Mouse (Mus musculus) urinary bladder, postnatal 14 days (tissue): ENCODE measurements around the gene Ric1.
"Not testable (repeated sequence)": the region's sequence is repeated elsewhere in the genome, so short reads cannot be mapped to it uniquely, and the experiment has no call there.

Experiments
- DNase-seq: peaks from one replicate; pipeline ENCODE4 v3.0.0; 2021; ENCODE audit warnings: low spot score

Gene Ric1

DNA sequence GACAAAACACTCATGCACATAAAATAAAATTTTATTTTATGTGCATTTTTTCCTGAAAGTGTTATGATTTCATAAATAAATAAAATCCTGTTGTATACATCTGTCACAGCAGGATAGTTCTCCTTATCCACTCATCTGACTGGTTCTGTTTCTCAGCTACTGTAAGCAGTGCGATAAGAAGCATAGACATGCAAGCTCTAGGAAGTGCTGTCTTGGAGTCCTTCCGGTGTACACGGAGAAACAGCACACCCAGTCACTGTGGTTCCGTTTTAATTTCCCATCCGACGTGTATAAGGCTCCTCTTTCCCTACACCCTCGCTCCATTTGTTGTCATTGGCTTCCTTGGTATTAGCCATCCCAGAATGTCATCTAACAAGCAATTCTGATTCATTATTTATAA, 24.2 kb upstream of the Ric1 start:
- no peak for DNase-seq

DNA sequence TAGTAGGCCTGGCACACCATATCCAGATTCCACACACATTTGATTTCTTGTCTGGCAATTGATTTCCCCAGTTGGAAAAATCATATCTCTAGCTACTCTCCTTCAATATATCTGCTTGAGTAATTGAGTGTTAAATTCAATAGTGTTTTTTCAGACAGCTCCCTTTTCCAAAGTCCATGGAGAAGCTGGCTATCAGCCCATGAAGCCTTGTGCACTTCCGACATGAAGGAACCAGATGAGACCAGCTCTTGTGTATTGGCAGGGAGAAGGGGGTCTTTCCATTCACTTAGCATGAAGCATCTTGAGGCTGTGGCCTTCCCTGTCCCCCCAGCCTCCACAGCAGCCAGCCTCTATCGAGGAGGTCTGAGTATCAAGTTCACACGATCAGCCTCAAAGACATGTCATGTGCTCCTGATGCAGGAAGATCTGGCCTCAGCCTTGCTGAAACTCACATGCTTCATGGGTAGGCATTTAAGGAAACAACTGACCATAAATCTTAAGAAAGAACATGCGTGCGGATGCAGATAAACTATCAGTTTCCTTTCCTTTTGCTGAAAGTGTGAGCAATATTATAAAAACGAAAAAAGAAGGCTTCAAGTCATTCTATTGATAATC, 23.1 kb upstream of the Ric1 start:
- no peak for DNase-seq

DNA sequence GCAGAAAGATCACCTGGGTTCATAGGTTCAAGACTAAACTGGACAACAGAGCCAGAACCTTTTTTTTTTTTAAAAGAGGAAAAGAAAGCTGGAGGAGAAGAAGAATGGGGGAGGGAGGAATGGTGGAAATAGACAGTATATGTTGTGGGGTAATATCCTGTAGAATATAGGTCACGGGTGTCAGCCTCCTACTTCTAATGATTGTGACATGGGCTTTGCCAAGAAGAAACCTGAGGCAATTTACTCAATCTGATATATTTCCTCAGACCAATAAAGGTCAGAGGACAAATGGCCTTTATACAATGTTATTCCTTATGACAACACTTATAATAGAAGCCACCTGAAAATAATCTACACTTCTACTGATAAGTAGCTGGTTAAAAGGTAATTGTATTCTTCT, 21.7 kb upstream of the Ric1 start:
- DNase-seq, result no peak

DNA sequence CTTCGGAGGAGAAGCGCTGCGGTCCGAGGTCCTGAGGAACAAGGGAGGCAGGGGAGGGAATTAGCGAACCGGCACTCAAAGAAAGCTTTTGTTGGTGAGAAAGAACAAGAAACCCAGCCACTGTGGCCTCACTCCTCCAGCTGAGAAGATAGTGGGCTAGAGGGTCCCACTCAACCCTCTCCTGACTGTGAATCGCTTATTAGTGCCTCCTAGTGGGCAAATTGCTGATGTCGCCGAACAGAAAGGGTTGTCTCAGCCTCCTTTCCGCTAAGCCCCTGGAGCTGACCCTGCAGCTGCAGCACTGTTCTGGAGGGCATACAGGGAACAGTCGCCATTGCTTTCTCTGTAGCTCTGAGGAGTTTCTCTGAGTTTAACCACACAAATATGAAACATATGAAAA, 21.0 kb upstream of the Ric1 start:
- DNase-seq, result no peak

DNA sequence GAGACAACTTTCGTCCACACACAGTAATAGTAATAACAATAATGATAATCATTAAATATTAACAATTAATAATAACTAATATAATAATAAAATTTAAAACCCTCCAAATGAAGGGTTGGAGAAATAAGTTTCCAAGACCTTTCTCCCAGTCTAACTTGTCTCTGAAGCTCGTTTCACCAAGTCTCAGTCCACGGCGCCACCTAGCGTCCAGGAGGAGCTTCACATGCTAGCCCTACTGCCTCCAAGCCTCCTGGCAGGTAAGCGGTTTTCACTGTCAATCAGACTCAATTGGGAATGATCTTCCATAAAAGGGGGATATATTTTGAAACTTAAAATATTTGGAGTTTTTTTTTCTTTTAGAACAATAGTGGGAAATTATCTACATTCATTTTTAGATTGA, 20.6 kb upstream of the Ric1 start:
- peak; percentile 87 for DNase-seq

DNA sequence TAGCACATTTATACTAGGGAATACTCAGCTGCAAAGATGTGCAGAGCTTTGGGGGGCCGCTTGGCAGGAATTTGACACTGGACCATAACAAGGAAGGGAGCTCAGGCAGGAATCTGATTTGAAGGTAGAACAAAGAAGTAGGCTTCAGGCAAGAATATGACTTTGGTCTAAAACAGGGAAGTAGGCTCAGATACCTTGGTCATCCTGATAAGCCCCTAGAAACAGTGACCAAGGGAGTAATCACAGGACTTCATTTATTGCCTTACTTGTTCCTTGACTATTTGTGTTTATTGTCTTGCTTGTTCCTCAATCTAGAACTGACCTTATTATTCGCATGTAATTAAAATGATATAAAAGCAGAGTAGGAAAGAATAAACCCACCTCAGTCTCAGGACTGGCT, 18.0 kb upstream of the Ric1 start:
- no peak for DNase-seq

DNA sequence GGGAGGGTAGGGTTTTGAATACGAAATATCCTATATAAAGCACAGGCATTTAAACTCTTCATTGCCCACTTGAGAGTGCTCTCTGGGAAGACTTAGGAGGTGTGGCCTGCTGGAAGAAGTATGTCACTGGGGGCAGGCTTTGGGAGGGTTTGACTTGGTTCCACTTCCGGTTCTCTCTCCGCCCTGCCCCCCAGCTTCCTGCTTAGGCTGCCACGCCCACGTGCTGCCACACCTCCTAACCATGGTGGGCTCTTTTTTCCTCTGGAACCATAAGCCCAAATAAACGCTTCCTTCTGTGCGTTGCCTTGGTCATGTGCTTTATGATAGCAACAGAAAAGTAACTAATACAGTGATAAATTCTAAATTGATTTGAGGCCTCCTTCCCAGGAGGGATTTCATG, 16.5 kb upstream of the Ric1 start:
- DNase-seq, result no peak

DNA sequence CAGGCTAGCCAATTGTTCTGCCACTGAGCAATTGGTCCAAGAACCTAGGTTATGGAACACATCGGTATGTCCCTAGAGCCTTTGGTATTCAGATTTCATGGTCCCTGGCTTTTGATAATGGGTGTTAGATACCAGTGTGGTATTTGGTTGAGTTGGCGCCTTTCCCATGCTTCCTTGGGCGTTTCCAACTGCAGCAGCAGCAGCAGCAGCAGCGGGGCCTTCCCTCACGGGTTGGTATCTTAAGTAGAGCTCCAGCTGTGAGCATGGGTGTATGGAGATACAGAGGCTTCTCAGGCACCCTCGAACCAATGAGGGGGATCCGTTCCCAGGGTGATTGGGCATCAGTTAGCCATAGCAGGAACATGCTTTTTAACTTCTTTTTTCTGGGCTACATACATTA, 13.9 kb upstream of the Ric1 start:
- DNase-seq, result no peak

DNA sequence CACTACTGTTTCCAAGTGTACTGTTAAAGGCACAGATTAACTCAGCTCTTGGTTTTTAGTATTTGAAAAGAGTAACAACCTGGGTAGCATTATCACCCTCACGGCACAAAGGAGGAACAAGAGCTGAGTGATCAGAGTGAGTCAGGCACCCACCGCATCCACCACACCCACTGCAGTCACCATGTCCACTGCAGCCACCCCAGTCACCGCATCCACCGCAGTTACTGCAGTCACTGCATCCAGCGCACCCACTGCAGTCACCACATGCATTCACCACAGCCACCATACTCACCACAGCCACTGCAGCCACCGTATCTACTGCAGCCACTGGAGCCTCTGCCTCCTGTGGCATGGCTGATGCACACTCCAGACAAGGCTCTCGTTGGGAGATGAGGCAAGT, 12.2 kb upstream of the Ric1 start:
- DNase-seq, result no peak

DNA sequence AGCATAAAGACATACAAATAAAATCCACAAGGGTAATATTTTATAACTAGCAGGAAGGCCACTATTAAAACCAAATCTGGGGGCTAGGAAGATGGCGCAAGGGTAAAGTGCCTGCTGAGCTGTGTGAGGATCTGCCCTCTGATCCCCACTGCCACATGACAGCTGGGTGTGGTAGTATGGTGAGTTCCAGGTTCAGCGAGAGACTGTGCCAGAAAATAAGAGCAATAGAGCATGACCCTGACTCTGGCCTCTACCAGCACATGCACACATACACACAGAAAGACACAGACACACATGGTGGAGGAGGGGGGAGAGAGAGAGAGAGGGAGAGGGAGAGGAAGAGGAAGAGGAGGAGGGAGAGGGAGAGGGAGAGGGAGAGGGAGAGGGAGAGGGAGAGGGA, 10.3 kb upstream of the Ric1 start:
- no peak for DNase-seq

DNA sequence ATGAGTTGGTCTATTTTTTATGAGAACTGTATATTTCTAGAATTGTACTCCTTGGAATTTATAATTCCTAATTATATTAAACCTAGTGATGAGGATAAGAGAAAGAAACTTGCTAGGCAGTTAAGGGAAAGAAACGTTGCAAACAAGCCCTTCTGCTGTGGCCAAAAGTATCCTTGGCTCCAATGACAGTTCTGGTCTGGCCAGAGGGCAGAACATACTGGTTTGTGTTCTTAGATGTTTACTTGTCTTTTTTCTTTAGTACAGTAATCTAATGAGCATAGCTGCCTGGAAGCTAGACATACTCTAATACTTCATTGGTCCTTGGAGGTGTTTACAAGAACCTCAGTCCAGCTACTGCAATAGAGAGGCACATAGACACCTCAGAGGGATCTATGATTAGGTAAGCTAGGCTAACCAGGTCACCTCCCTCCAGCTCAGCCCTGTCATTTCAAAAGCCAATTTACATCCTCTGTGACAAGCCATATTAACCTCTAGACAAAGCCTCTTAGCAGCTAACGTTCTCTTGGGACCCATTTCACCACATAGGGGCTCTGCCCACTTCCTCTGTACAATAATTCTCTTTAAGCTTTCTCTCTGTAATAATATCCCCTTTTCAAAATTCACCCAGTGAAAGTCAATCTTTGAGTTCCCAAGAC, 8.8 kb upstream of the Ric1 start:
- no peak for DNase-seq

DNA sequence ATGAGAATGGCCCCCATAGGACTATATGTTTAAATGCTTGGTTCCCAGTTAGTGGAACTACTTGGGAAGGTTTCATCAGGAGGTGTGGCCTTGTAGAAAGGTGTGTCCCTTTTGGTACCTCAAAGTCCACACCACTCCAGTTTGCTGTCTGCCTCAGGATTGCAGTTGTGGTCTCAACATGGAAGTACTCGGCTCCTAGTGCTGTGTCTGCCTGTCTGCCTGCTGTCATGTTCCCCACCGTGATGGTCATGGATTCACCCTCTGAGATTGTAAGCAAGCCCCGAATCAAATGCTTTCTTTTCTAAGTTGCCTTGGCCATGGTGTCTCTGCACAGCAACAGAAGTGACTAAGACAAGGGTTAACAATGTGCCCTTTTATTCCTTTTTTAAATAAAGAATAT, 8.0 kb upstream of the Ric1 start:
- DNase-seq, result no peak

DNA sequence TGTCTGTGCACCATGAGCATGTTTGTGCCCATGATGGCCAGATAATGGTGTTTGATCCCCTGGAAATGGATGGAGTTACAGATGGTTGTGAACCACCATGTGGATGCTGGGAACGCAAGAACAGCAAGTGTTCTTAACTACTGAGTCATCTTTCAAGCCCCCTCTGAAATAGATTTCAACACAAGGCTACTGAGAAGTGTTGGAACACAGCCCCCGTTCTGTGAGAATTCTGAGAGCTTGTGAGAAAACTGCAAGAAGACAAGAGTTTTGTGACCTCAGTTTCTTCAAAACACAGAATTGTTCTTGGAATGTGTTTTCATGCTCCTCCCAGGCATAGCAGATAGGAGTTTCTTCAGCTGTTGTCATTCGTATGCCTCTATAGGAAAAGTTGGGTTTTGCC, 6.7 kb upstream of the Ric1 start:
- DNase-seq, result no peak

DNA sequence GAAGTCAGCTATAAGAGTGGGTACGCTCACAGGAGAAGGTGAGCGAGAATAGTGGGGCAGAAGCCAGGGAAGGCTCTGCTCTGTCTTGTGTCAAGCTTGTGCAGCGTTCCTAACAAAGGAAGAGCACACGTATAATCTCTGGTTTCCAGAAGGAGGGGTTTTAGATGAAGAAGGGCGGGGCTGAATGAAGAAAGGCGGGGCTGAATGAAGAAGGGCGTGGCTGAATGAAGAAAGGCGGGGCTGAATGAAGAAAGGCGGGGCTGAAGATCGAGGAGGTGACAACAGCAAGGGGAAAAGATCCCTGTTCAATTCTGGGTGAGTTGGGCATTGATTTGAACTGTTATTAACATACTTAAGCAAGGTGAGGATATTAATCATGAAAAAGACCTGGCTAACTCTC, 6.1 kb upstream of the Ric1 start:
- no peak for DNase-seq

DNA sequence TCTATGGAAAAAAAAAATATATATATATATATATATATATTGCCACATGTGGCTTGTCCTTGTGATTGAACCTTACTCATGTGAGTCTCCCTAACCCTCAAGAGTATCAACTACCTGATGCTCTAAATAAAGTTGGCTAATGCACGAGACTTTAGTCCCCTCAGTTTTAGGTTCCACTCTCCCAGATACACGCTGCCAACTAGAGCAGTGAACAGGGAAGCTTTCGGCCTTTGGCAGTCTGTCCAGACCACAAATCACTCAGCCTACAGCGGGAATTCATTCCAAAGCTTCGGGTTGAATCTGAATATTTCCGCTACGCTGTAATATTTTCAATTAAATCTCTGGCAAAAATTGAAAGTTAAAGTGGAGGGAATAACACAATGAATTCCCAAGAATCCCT, 3.7 kb upstream of the Ric1 start:
- DNase-seq, result no peak

DNA sequence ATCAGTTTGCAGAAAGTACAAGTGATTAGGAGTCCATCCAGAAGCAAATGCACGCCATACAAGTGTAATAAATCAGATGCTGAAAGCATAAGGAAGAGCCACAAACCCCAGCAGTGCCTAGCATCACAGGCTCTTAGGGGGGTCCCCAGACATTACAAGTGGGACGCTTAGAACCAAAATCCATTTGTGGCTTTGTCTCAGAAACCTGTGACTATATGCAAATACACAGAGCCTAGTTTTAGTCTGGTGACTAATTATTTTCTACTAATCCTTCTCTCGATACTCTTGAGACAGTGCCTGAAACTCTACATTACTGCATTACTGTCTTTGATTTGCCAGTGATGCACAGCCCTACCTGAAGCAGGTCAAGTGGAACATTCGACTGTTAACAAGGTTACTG, 3.2 kb upstream of the Ric1 start:
- no peak for DNase-seq

DNA sequence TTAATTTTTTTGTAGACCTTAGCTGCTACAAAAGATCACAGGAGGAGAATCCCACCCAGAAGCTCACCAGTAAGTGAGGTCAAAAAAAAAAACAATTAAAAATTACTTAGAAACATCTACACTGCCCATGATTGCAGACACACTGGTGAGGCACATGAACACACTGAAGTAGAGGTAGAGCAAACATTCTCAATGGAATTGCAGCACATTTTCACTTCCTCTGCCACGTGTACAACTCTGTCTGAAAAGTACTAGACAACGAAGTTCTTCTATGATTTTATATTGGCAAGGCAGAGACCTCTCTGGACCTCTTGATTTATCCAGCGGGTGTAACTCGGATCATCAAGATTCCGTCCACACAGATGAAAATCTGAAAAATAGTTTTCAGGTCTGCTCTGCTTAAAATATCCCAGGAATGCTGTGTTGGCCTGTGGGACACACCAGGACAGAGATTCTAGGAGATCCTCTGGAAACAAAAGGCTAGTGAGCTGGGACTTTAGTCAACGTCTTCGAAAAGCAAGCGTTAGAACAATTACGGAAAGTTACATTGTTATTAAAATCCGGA, 1.0 kb upstream of the Ric1 start:
- DNase-seq, result no peak

DNA sequence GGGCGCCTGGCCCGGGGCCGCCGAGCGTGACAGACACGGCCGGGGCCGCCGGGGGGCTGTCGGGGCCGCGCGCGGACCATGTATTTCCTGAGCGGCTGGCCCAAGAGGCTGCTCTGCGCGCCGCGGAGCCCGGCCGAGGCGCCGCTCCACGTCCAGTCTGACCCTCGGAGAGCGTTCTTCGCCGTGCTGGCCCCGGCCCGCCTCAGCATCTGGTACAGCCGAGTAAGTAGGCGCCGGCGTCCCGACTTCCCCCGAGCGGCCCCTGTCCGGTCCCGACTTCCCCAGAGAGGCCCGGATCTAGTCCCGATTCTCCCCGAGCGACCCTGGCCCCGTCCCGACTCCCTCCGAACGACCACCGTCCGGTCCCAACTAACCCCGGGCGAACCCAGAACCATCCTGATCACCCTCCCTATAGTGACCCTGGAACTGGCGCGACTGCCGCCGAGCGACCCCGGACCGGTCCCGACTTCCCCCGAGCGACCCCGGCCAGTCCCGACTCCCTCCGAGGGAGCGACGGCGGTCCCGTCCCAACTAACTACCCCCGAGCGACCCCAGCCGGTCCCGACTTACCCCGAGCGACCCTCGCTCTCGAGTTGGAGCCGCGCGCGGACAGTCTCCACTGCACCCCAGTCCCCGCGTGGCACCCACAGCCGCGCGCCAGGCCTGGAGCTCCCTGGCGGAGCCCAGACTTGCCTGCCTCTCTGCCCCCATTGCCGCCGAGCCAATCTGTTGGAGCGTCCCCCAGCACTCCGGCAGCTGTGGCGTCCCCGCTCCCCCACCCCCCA, 555 bp downstream of the Ric1 start:
- peak; percentile 40 for DNase-seq

DNA sequence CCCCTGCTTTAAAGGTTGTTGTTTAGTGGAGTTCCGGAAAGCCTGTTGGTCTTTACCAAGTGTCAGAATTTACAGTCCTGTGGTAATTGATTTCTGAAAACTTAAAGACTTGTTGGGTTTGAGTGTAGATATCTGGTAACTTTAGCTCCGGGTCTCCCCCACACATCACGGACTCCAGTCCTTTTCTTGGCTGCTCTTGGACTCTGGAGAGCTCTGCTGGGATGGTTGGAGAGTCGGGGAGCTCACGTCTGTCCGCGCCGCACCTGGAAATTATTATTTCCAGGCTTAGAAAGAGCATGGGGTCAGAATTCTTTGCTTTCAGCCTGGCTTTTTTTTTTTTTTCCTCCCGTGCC, 1.1 kb downstream of the Ric1 start:
- no peak for DNase-seq

DNA sequence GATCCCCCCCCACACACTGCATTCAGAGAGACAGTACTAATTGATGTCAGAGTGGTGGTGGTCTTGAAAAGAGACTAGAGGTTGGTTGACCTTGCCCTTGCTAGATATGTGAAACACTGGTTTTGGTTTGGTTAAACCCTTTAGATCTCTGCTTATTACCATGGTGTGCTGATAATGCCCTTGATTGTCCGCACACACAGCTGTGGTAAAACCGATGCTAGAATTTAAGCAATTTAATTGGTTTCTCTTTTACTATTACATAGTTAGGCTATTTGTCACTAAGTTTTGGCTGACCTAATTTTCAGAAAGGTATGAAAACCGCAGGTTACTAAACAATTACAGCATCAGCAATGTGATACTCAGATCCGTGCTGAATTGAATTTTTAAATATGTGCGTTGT, 1.6 kb downstream of the Ric1 start:
- DNase-seq, result no peak

DNA sequence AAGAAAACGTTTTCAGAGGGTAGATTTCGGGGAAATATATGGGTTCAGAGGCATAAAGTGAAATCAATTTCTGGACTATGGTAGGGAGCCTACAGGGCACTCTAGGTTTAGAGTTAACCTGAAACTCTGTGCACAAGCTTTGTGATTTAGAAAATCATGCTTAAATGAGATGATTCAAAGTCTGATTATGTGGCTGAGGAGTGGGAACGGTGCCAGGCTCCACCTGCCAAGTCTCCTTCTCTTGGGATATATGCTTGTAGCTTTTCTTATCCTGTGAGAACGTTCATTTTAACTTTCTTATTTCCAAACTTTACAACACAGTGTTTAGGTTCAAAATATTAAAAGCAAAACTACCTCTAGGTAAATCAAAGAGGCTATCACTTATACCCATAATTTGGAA, 2.5 kb downstream of the Ric1 start:
- peak; percentile 37 for DNase-seq

DNA sequence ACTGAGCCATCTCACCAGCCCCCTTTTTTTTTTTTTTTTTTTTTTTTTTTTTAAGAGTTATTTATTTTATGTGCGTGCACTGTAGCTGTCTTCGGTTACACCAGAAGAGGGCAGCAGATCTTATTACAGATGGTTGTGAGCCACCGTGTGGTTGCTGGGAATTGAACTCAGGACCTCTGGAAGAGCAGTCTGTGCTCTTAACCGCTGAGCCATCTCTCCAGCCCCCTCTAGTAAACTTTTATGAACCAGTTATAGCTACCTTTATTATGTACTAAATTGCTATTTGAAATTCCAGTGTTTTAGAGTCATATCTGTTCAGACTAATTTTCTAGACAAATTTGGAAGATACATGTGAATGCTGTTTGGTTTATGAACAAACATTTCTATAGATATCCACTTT, 3.5 kb downstream of the Ric1 start:
- DNase-seq, result not testable (repeated sequence)

DNA sequence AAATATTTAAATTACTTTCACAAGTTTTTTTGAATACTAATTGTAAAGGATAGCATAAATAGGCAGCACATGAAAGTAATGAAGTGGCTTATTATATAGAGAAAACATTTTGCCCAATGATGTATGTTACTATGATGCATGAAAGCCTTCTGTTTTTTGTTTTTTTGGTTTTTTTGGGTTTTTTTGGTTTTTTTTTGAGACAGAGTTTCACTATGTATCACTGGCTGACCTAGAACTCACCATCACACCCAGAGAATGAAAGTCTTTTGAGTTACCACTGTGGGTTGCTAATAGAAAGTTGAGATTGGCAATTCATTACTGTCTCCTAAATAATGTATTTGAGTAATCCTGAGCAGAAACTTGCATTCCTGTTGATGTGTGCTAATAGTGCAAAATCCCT, 4.8 kb downstream of the Ric1 start:
- no peak for DNase-seq
